Mouse (Mus musculus): ENCODE measurements around the gene Dnajb6. TPM values are rescaled to one million over a fixed set of nuclear protein-coding genes. Genes with fewer than 3 reads are reported as not detected.

Dnajb6 gene
- polyA plus RNA-seq, 1 experiment from 2014 or later: 83.0 TPM

GRCm38 (mm10) chr5:29826780-29827179 is 91.3 kb downstream of the Dnajb6 start:
- H3K4me2 ChIP-seq (ENCODE audit: low read depth, low read length): no peak overlapping the region
- H3K27me3 ChIP-seq (ENCODE audit: insufficient read depth, low read length): 0 out of 2 replicates have a peak, but pooled peaks cover 3% of the 10 kb centered on the region
- no peak overlapping the region for H3K9ac ChIP-seq (replicated peaks)
- WGBS (ENCODE audit: insufficient replicate concordance): 60% methylated on average over 4 of the region's 4 CpGs
- no peak for TF ChIP-seq EP300 (IDR thresholded peaks at IDR 0.05; ENCODE audit: low read depth)
- TF ChIP-seq CTCF (IDR thresholded peaks at IDR 0.05; ENCODE audit: low read depth): no peak
- H3K9me3 ChIP-seq (ENCODE audit: low read length): no peaks in the 10 kb centered on the region
- no peaks in the 10 kb centered on the region for H3K4me1 ChIP-seq (ENCODE audit: insufficient read depth)
- DNase-seq (no peak), ATAC-seq (no peak)
- H3K27ac ChIP-seq (ENCODE audit: low read depth): no peak overlapping the region
- no peak overlapping the region for H3K4me3 ChIP-seq (ENCODE audit: low read depth, low read length)
- H3K36me3 ChIP-seq (replicated peaks; ENCODE audit: insufficient read depth, low read length): no peaks in the 10 kb centered on the region

- H3K4me3 ChIP-seq (ENCODE audit: low read depth, low read length): no peak overlapping the region
- no peak overlapping the region for H3K9ac ChIP-seq (replicated peaks)
- 53% methylated on average over 3 of the region's 3 CpGs for WGBS (ENCODE audit: insufficient replicate concordance)
- no peaks in the 10 kb centered on the region for H3K36me3 ChIP-seq (replicated peaks; ENCODE audit: insufficient read depth, low read length)
- no peak overlapping the region for H3K4me2 ChIP-seq (ENCODE audit: low read depth, low read length)
- H3K9me3 ChIP-seq (ENCODE audit: low read length): no peaks in the 10 kb centered on the region
- no peaks in the 10 kb centered on the region for H3K27me3 ChIP-seq (ENCODE audit: insufficient read depth, low read length)
- ATAC-seq (no peak), DNase-seq (no peak)
- no peaks in the 10 kb centered on the region; the same call in 1 of the 2 replicates for H3K4me1 ChIP-seq (ENCODE audit: insufficient read depth)
- TF ChIP-seq EP300 (IDR thresholded peaks at IDR 0.05; ENCODE audit: low read depth): no peak
- no peak for TF ChIP-seq CTCF (IDR thresholded peaks at IDR 0.05; ENCODE audit: low read depth)
- H3K27ac ChIP-seq (ENCODE audit: low read depth): no peak overlapping the region
These were observed 107.1 kb downstream of the Dnajb6 start for GRCm38 (mm10) chr5:29842444-29843166.

- H3K4me2 ChIP-seq (ENCODE audit: low read depth, low read length): no peak overlapping the region
- H3K4me1 ChIP-seq (ENCODE audit: insufficient read depth): no peaks in the 10 kb centered on the region; the same call in 1 of the 2 replicates
- no peaks in the 10 kb centered on the region for H3K9me3 ChIP-seq (ENCODE audit: low read length)
- H3K4me3 ChIP-seq (ENCODE audit: low read depth, low read length): no peak overlapping the region
- no peak overlapping the region for H3K27ac ChIP-seq (ENCODE audit: low read depth)
- DNase-seq: no peak
- WGBS (ENCODE audit: insufficient replicate concordance): 18% methylated on average over 3 of the region's 3 CpGs
- TF ChIP-seq EP300 (IDR thresholded peaks at IDR 0.05; ENCODE audit: low read depth) (peak; percentile 20; the same call in 1 of the 2 replicates), CTCF (IDR thresholded peaks at IDR 0.05; ENCODE audit: low read depth) (no peak)
- no peak overlapping the region for H3K9ac ChIP-seq (replicated peaks)
- H3K27me3 ChIP-seq (ENCODE audit: insufficient read depth, low read length): no peaks in the 10 kb centered on the region
- ATAC-seq: peak; percentile 71
- H3K36me3 ChIP-seq (replicated peaks; ENCODE audit: insufficient read depth, low read length): no peaks in the 10 kb centered on the region
These were observed 109.5 kb downstream of the Dnajb6 start for GRCm38 (mm10) chr5:29845038-29845437.

GRCm38 (mm10) chr5:29847494-29847893 is 112.0 kb downstream of the Dnajb6 start:
- Histone ChIP-seq H3K9ac (replicated peaks) (no peak overlapping the region), H3K27me3 (ENCODE audit: insufficient read depth, low read length) (no peaks in the 10 kb centered on the region), H3K4me3 (ENCODE audit: low read depth, low read length) (no peak overlapping the region), H3K36me3 (replicated peaks; ENCODE audit: insufficient read depth, low read length) (no peaks in the 10 kb centered on the region), H3K27ac (ENCODE audit: low read depth) (no peak overlapping the region), H3K9me3 (ENCODE audit: low read length) (no peaks in the 10 kb centered on the region), H3K4me2 (ENCODE audit: low read depth, low read length) (no peak overlapping the region), H3K4me1 (ENCODE audit: insufficient read depth) (no peaks in the 10 kb centered on the region; the same call in none of the 2 replicates)
- TF ChIP-seq CTCF (IDR thresholded peaks at IDR 0.05; ENCODE audit: low read depth) (no peak), EP300 (IDR thresholded peaks at IDR 0.05; ENCODE audit: low read depth) (no peak)
- WGBS (ENCODE audit: insufficient replicate concordance): 75% methylated on average over 5 of the region's 5 CpGs
- ATAC-seq (no peak), DNase-seq (no peak)

- no peak overlapping the region for H3K9ac ChIP-seq (replicated peaks)
- H3K4me3 ChIP-seq (ENCODE audit: low read depth, low read length): no peak overlapping the region
- no peak overlapping the region for H3K27ac ChIP-seq (ENCODE audit: low read depth)
- no peak overlapping the region for H3K4me2 ChIP-seq (ENCODE audit: low read depth, low read length)
- no peaks in the 10 kb centered on the region for H3K27me3 ChIP-seq (ENCODE audit: insufficient read depth, low read length)
- 73% methylated on average over 2 of the region's 2 CpGs for WGBS (ENCODE audit: insufficient replicate concordance)
- DNase-seq (no peak), ATAC-seq (no peak)
- no peaks in the 10 kb centered on the region for H3K36me3 ChIP-seq (replicated peaks; ENCODE audit: insufficient read depth, low read length)
- H3K9me3 ChIP-seq (ENCODE audit: low read length): no peaks in the 10 kb centered on the region
- no peak for TF ChIP-seq CTCF (IDR thresholded peaks at IDR 0.05; ENCODE audit: low read depth)
- TF ChIP-seq EP300 (IDR thresholded peaks at IDR 0.05; ENCODE audit: low read depth): no peak
- peaks cover 2% of the 10 kb centered on the region for H3K4me1 ChIP-seq (ENCODE audit: insufficient read depth)
These were observed 112.6 kb downstream of the Dnajb6 start for GRCm38 (mm10) chr5:29848091-29848490.

- Histone ChIP-seq H3K4me2 (ENCODE audit: low read depth, low read length) (no peak overlapping the region), H3K27me3 (ENCODE audit: insufficient read depth, low read length) (no peaks in the 10 kb centered on the region), H3K27ac (ENCODE audit: low read depth) (no peak overlapping the region), H3K36me3 (replicated peaks; ENCODE audit: insufficient read depth, low read length) (no peaks in the 10 kb centered on the region), H3K4me3 (ENCODE audit: low read depth, low read length) (no peak overlapping the region), H3K9me3 (ENCODE audit: low read length) (no peaks in the 10 kb centered on the region), H3K9ac (replicated peaks) (no peak overlapping the region), H3K4me1 (ENCODE audit: insufficient read depth) (peaks cover 6% of the 10 kb centered on the region)
- no peak for TF ChIP-seq CTCF (IDR thresholded peaks at IDR 0.05; ENCODE audit: low read depth)
- TF ChIP-seq EP300 (IDR thresholded peaks at IDR 0.05; ENCODE audit: low read depth): no peak
- no peak for DNase-seq
- 43% methylated on average over 8 of the region's 8 CpGs for WGBS (ENCODE audit: insufficient replicate concordance)
- no peak for ATAC-seq
These were observed 116.9 kb downstream of the Dnajb6 start for GRCm38 (mm10) chr5:29852376-29852775.
